ENCODE assay signal across 21 mouse cellular contexts in genomic region chr1:128633711-128634379, GRCm38 (mm10). TPM values are rescaled to one million over a fixed set of nuclear protein-coding genes. Genes with fewer than 3 reads are reported as not detected.
DNase-seq lines count a peak whose midpoint lies in the region; ATAC-seq and TF ChIP-seq lines count a peak whose summit lies in the region.
"Had no signal": no experiment of that assay in that cellular context is flagged by ENCODE, and none has a peak within 500 bp of the region (broad histone marks: within the 10 kb centered on the region; RNA-seq: fewer than 3 reads in every experiment).

No protein-coding gene starts in this region.

- 76% methylated on average over 6 of the region's 6 CpGs for WGBS in kidney, adult 2 months
- 44% methylated on average over 6 of the region's 6 CpGs for WGBS in lung, embryonic 15.5 days
- WGBS in heart, embryonic 11.5 days (ENCODE audit: insufficient replicate concordance) = 79% methylated on average over 6 of the region's 6 CpGs

- H3K27ac ChIP-seq in kidney, adult 2 months (ENCODE audit: insufficient read depth, low read depth, low read length) = no peak overlapping the region
- H3K27ac ChIP-seq in lung, embryonic 15.5 days = peak overlapping the region; percentile 29; the same call in 1 of the 2 replicates
- no peak overlapping the region for H3K27ac ChIP-seq in heart, embryonic 11.5 days (ENCODE audit: low read depth, low read length)
- H3K27ac ChIP-seq: gastrocnemius, adult 2 months; hindbrain, embryonic 14.5 days; left cerebral cortex, adult 2 months; limb, embryonic 15.5 days; midbrain, embryonic 15.5 days had no signal

- peak; percentile 85 for ATAC-seq in lung, embryonic 15.5 days (ENCODE audit: borderline replicate concordance, extremely low read depth, low FRiP score, low TSS enrichment)
- ATAC-seq in monocyte, adult 5-6 weeks (replicated peaks; ENCODE audit: insufficient number of reproducible peaks, low FRiP score, low TSS enrichment, poor library complexity, severe bottlenecking) = peak; percentile 58; the same call in 1 of the 2 replicates
- ATAC-seq in heart, embryonic 11.5 days (replicated peaks; ENCODE audit: insufficient number of reproducible peaks, low FRiP score, low TSS enrichment) = no peak
- ATAC-seq: activated CD4-positive, CD25-positive, alpha-beta regulatory T cell, adult 4 months; forebrain, embryonic 14.5 days; inflammation-experienced regulatory T-cells, adult 6 months; midbrain, embryonic 15.5 days had no signal

- DNase-seq in kidney, adult 2 months = peak; percentile 40
- DNase-seq in kidney, adult 11 months = no peak
- DNase-seq in lung, adult 18-20 months = no peak
- DNase-seq in kidney, postnatal 14 days = peak; percentile 60
- DNase-seq: adrenal gland, postnatal 10 days; cerebellum, adult 2 months; cerebellum, postnatal 25 days; gastrocnemius, adult 2 months; heart, postnatal 4 days; right cerebral cortex, postnatal 4 days; thymus, postnatal 14 days had no signal

- H3K27me3 ChIP-seq in kidney, adult 2 months (replicated peaks; ENCODE audit: control insufficient read depth, insufficient read depth, low read length) = no peaks in the 10 kb centered on the region
- no peaks in the 10 kb centered on the region for H3K27me3 ChIP-seq in lung, embryonic 15.5 days
- no peaks in the 10 kb centered on the region for H3K27me3 ChIP-seq in heart, embryonic 11.5 days (ENCODE audit: control insufficient read depth, insufficient read depth, low read length)
- H3K27me3 ChIP-seq: limb, embryonic 15.5 days; midbrain, embryonic 15.5 days had no signal

- H3K4me3 ChIP-seq in kidney, adult 2 months (ENCODE audit: insufficient read depth, low read depth, low read length) = no peak overlapping the region
- H3K4me3 ChIP-seq in lung, embryonic 15.5 days = no peak overlapping the region
- no peak overlapping the region for H3K4me3 ChIP-seq in heart, embryonic 11.5 days (ENCODE audit: low read depth, low read length)
- H3K4me3 ChIP-seq: gastrocnemius, adult 2 months; left cerebral cortex, adult 2 months; limb, embryonic 15.5 days; midbrain, embryonic 15.5 days had no signal

- TF ChIP-seq CTCF in kidney, adult 2 months (conservative IDR thresholded peaks at IDR 0.05; ENCODE audit: insufficient read depth, insufficient read length, low read depth, low read length) = no peak

- peak overlapping the region; percentile 4; the same call in 1 of the 2 replicates for H3K4me2 ChIP-seq in lung, embryonic 15.5 days
- H3K4me2 ChIP-seq in heart, embryonic 11.5 days = no peak overlapping the region
- H3K4me2 ChIP-seq: hindbrain, embryonic 14.5 days; limb, embryonic 15.5 days; midbrain, embryonic 15.5 days had no signal

- H3K9me3 ChIP-seq in lung, embryonic 15.5 days = no peaks in the 10 kb centered on the region
- H3K9me3 ChIP-seq in heart, embryonic 11.5 days (replicated peaks; ENCODE audit: control insufficient read depth, low read length) = no peaks in the 10 kb centered on the region
- H3K9me3 ChIP-seq: limb, embryonic 15.5 days; midbrain, embryonic 15.5 days had no signal

- H3K36me3 ChIP-seq in kidney, adult 2 months (ENCODE audit: control insufficient read depth, insufficient read depth, low read length) = no peaks in the 10 kb centered on the region
- no peaks in the 10 kb centered on the region for H3K36me3 ChIP-seq in lung, embryonic 15.5 days
- no peaks in the 10 kb centered on the region for H3K36me3 ChIP-seq in heart, embryonic 11.5 days (ENCODE audit: control insufficient read depth, insufficient read depth, low read length)
- H3K36me3 ChIP-seq: limb, embryonic 15.5 days; midbrain, embryonic 15.5 days had no signal

- H3K4me1 ChIP-seq in kidney, adult 2 months (ENCODE audit: control insufficient read depth, insufficient read depth, low read length) = no peaks in the 10 kb centered on the region
- peaks cover 15% of the 10 kb centered on the region; the same call in 1 of the 2 replicates for H3K4me1 ChIP-seq in lung, embryonic 15.5 days
- H3K4me1 ChIP-seq in heart, embryonic 11.5 days (ENCODE audit: control insufficient read depth, insufficient read depth, low read length) = no peaks in the 10 kb centered on the region
- H3K4me1 ChIP-seq: limb, embryonic 15.5 days; midbrain, embryonic 15.5 days had no signal

- H3K9ac ChIP-seq in lung, embryonic 15.5 days = no peak overlapping the region
- no peak overlapping the region for H3K9ac ChIP-seq in heart, embryonic 11.5 days (ENCODE audit: low read depth, low read length)
- H3K9ac ChIP-seq: hindbrain, embryonic 14.5 days; limb, embryonic 15.5 days; midbrain, embryonic 15.5 days had no signal

- TF ChIP-seq POLR2A in kidney, adult 2 months (IDR thresholded peaks at IDR 0.05; ENCODE audit: low read depth, low read length) = no peak

RNA-seq across cellular contexts. Expression of gene Cxcr4, which starts 41.8 kb away (rescaled TPM):
- polyA plus RNA-seq in kidney, adult 2 months (2012; rRNA removed) = 12.8 and 22.4 TPM in 2 replicates
- 8.1 and 9.3 TPM in 2 replicates for polyA plus RNA-seq in lung, embryonic 15.5 days (2015; fragmentation: Nextera tagmentation; extraction: Ambion mirVana)
- total RNA-seq in monocyte, adult 5-6 weeks (2017) = 403 to 572 TPM (median 502 TPM) in 3 replicates
- polyA plus RNA-seq in heart, embryonic 11.5 days (2014; fragmentation: Nextera tagmentation; extraction: Ambion mirVana) = 1.1 and 1.9 TPM in 2 replicates

Comparison
In these comparisons a context has a peak if more than half of its experiments do, and no peak if none do; other contexts are left out.
1. DNase-seq: peak in kidney, adult 2 months (single experiment) and kidney, postnatal 14 days (single experiment); none in kidney, adult 11 months (single experiment) and lung, adult 18-20 months (0 of 2).